Mouse (Mus musculus): ENCODE results near the gene Cwc25. TPM values are rescaled to one million over a fixed set of nuclear protein-coding genes. Genes with fewer than 3 reads are reported as not detected.
"Not testable (repeated sequence)": the region's sequence is repeated elsewhere in the genome, so short reads cannot be mapped to it uniquely, and the experiment has no call there.

The Cwc25 gene
- total RNA-seq, 2 experiments from 2014 or later = 6.2 to 6.5 TPM

- Histone ChIP-seq H3K27ac (peak overlapping the region; percentile 97), H3K4me3 (peak overlapping the region; percentile 99)
- peak; percentile 89 for DNase-seq
- no peak for TF ChIP-seq CTCF (IDR thresholded peaks at IDR 0.05)
- intact Hi-C loops (cut with DNase I) = loop anchor here (2.0 to 5.0 kb wide), 3 partner anchors 43 to 188 kb away; partner anchors contain the start of genes B230217C12Rik, Fbxo47 and Plxdc1
Measured at GRCm38 (mm10) chr11:97799146-97799993, 33.0 kb upstream of the Cwc25 start.

GRCm38 (mm10) chr11:97798782-97799145 is 32.4 kb upstream of the Cwc25 start, which contains the start of gene Lasp1:
Gene Lasp1, plus strand, starts transcription at chr11:97799000.
- intact Hi-C loops (cut with DNase I) = loop anchor here (2.0 to 5.0 kb wide), 3 partner anchors 44 to 189 kb away; partner anchors contain the start of genes B230217C12Rik, Fbxo47 and Plxdc1
- peak within 1 kb of the TSS; percentile 97 for H3K27ac ChIP-seq
- peak within 1 kb of the TSS; percentile 99 for H3K4me3 ChIP-seq
- peak; percentile 88 for DNase-seq
- no peak for TF ChIP-seq CTCF (IDR thresholded peaks at IDR 0.05)

GRCm38 (mm10) chr11:97798083-97798435 is 31.7 kb upstream of the Cwc25 start:
- intact Hi-C loops (cut with DNase I) = loop anchor here (2.0 to 5.0 kb wide), 3 partner anchors 44 to 189 kb away; partner anchors contain the start of genes B230217C12Rik, Fbxo47 and Plxdc1
- no peak for TF ChIP-seq CTCF (IDR thresholded peaks at IDR 0.05)
- Histone ChIP-seq H3K4me3 (peak overlapping the region; percentile 2; the same call in 1 of the 2 replicates), H3K27ac (peak overlapping the region; percentile 97)
- no peak for DNase-seq

- peak overlapping the region; percentile 97 for H3K27ac ChIP-seq
- peak overlapping the region; percentile 2; the same call in 1 of the 2 replicates for H3K4me3 ChIP-seq
- peak; percentile 64 for DNase-seq
- intact Hi-C loops (cut with DNase I) = loop anchor here (2.0 to 5.0 kb wide), 3 partner anchors 45 to 190 kb away; partner anchors contain the start of genes B230217C12Rik, Fbxo47 and Plxdc1
- no peak for TF ChIP-seq CTCF (IDR thresholded peaks at IDR 0.05)
Measured at GRCm38 (mm10) chr11:97797369-97798082, 31.2 kb upstream of the Cwc25 start.

- intact Hi-C loops (cut with DNase I) = loop anchor here (5.0 kb wide), 2 partner anchors 45 to 190 kb away; partner anchors contain the start of genes B230217C12Rik and Plxdc1
- DNase-seq = peak; percentile 77
- H3K27ac ChIP-seq = peak overlapping the region; percentile 97; the same call in 1 of the 2 replicates
- TF ChIP-seq CTCF (IDR thresholded peaks at IDR 0.05) = peak; percentile 51
- no peak overlapping the region for H3K4me3 ChIP-seq
Measured at GRCm38 (mm10) chr11:97796910-97797309, 30.6 kb upstream of the Cwc25 start.

- no peak overlapping the region for H3K4me3 ChIP-seq
- no peak for DNase-seq
- H3K27ac ChIP-seq = no peak overlapping the region
- intact Hi-C loops (cut with DNase I) = loop anchor here (2.0 kb wide), 1 partner anchor 90 kb away; no protein-coding TSS in a partner anchor
- peak; percentile 84 for TF ChIP-seq CTCF (IDR thresholded peaks at IDR 0.05)
Measured at GRCm38 (mm10) chr11:97793165-97793564, 26.8 kb upstream of the Cwc25 start.

- DNase-seq; H3K4me3 ChIP-seq; intact Hi-C loops (cut with DNase I); H3K27ac ChIP-seq: not testable (repeated sequence)
Measured at GRCm38 (mm10) chr11:97790778-97791438, 24.6 kb upstream of the Cwc25 start.

GRCm38 (mm10) chr11:97789727-97790126 is 23.4 kb upstream of the Cwc25 start:
- no peak for TF ChIP-seq CTCF (IDR thresholded peaks at IDR 0.05)
- DNase-seq = no peak
- no peak overlapping the region for H3K4me3 ChIP-seq
- intact Hi-C loops (cut with DNase I) = no loop called here
- H3K27ac ChIP-seq = no peak overlapping the region

GRCm38 (mm10) chr11:97787961-97788360 is 21.6 kb upstream of the Cwc25 start:
- intact Hi-C loops (cut with DNase I) = no loop called here
- H3K4me3 ChIP-seq = no peak overlapping the region
- H3K27ac ChIP-seq = no peak overlapping the region
- DNase-seq = no peak
- no peak for TF ChIP-seq CTCF (IDR thresholded peaks at IDR 0.05)

GRCm38 (mm10) chr11:97782564-97782895 is 16.2 kb upstream of the Cwc25 start:
- no peak for TF ChIP-seq CTCF (IDR thresholded peaks at IDR 0.05)
- intact Hi-C loops (cut with DNase I) = no loop called here
- no peak for DNase-seq
- peak overlapping the region; percentile 85 for H3K4me3 ChIP-seq
- peak overlapping the region; percentile 88 for H3K27ac ChIP-seq

- H3K4me3 ChIP-seq = peak within 1 kb of the TSS; percentile 85
- peak within 1 kb of the TSS; percentile 88 for H3K27ac ChIP-seq
- TF ChIP-seq CTCF (IDR thresholded peaks at IDR 0.05) = no peak
- intact Hi-C loops (cut with DNase I) = no loop called here
- peak; percentile 99 for DNase-seq
Measured at GRCm38 (mm10) chr11:97781832-97782563, 15.6 kb upstream of the Cwc25 start, which contains the start of gene Rpl23. Gene Rpl23, minus strand, starts transcription at chr11:97782437.

GRCm38 (mm10) chr11:97781478-97781831 is 15.1 kb upstream of the Cwc25 start:
- no peak for DNase-seq
- TF ChIP-seq CTCF (IDR thresholded peaks at IDR 0.05) = no peak
- Histone ChIP-seq H3K4me3 (peak overlapping the region; percentile 85), H3K27ac (peak overlapping the region; percentile 88)
- intact Hi-C loops (cut with DNase I) = no loop called here
